Mouse (Mus musculus): Measurements from ENCODE around the gene Crcp. TPM values are rescaled to one million over a fixed set of nuclear protein-coding genes. Genes with fewer than 3 reads are reported as not detected.
A peak's percentile ranks its signal among the peaks of the same experiment; 100 is the strongest.

The Crcp gene
- total RNA-seq (2014; rRNA removed) (34.4 and 39.8 TPM in 2 replicates), polyA plus RNA-seq (2015; fragmentation: Nextera tagmentation; extraction: Ambion mirVana) (73.7 and 83.0 TPM in 2 replicates)

- peak within 1 kb of the TSS; percentile 90 for H3K27ac ChIP-seq
- 1% methylated on average over 51 of the region's 51 CpGs for WGBS
- TF ChIP-seq CTCF (IDR thresholded peaks at IDR 0.05; ENCODE audit: low read depth), result no peak
- H3K4me3 ChIP-seq (ENCODE audit: low read length), result peak within 1 kb of the TSS; percentile 62
- no peaks in the 10 kb centered on the region for H3K36me3 ChIP-seq (ENCODE audit: insufficient read depth, low read length)
- no peaks in the 10 kb centered on the region for H3K27me3 ChIP-seq (ENCODE audit: insufficient read depth, low read length)
- peaks cover 6% of the 10 kb centered on the region; the same call in 1 of the 2 replicates for H3K4me1 ChIP-seq (ENCODE audit: insufficient read depth, low read length)
- H3K9ac ChIP-seq (replicated peaks; ENCODE audit: low read length), result peak within 1 kb of the TSS; percentile 67
- DNase-seq (ENCODE audit: low spot score), result peak; percentile 88
- H3K4me2 ChIP-seq (ENCODE audit: low read depth, low read length), result peak within 1 kb of the TSS; percentile 67
- no peaks in the 10 kb centered on the region for H3K9me3 ChIP-seq (ENCODE audit: low read length)
- ATAC-seq, result peak; percentile 89
These were observed at the start of gene Crcp, which contains the start of gene Asl for GRCm38 (mm10) chr5:130029142-130029897. Gene Crcp (plus strand): TSS chr5:130029290. Gene Asl (minus strand): TSS chr5:130029247.

- Histone ChIP-seq H3K9me3 (ENCODE audit: low read length) (no peaks in the 10 kb centered on the region), H3K4me1 (ENCODE audit: insufficient read depth, low read length) (no peaks in the 10 kb centered on the region), H3K4me2 (ENCODE audit: low read depth, low read length) (no peak overlapping the region), H3K4me3 (ENCODE audit: low read length) (no peak overlapping the region), H3K27me3 (ENCODE audit: insufficient read depth, low read length) (no peaks in the 10 kb centered on the region), H3K27ac (no peak overlapping the region), H3K9ac (replicated peaks; ENCODE audit: low read length) (no peak overlapping the region), H3K36me3 (ENCODE audit: insufficient read depth, low read length) (peaks cover 4% of the 10 kb centered on the region)
- no peak for ATAC-seq
- 81% methylated on average over 3 of the region's 3 CpGs for WGBS
- no peak for TF ChIP-seq CTCF (IDR thresholded peaks at IDR 0.05; ENCODE audit: low read depth)
- DNase-seq (ENCODE audit: low spot score), result no peak
These were observed 48.9 kb upstream of the Crcp start for GRCm38 (mm10) chr5:129980216-129980615.

GRCm38 (mm10) chr5:129989376-129989775, 39.7 kb upstream of the Crcp start:
- no peaks in the 10 kb centered on the region for H3K27me3 ChIP-seq (ENCODE audit: insufficient read depth, low read length)
- no peaks in the 10 kb centered on the region for H3K36me3 ChIP-seq (ENCODE audit: insufficient read depth, low read length)
- no peak overlapping the region for H3K4me2 ChIP-seq (ENCODE audit: low read depth, low read length)
- no peaks in the 10 kb centered on the region for H3K9me3 ChIP-seq (ENCODE audit: low read length)
- DNase-seq (ENCODE audit: low spot score) (no peak), ATAC-seq (no peak)
- no peaks in the 10 kb centered on the region for H3K4me1 ChIP-seq (ENCODE audit: insufficient read depth, low read length)
- no peak overlapping the region for H3K4me3 ChIP-seq (ENCODE audit: low read length)
- H3K27ac ChIP-seq, result no peak overlapping the region
- 70% methylated on average over 13 of the region's 13 CpGs for WGBS
- no peak overlapping the region for H3K9ac ChIP-seq (replicated peaks; ENCODE audit: low read length)
- no peak for TF ChIP-seq CTCF (IDR thresholded peaks at IDR 0.05; ENCODE audit: low read depth)

- TF ChIP-seq CTCF (IDR thresholded peaks at IDR 0.05; ENCODE audit: low read depth), result no peak
- H3K9me3 ChIP-seq (ENCODE audit: low read length), result no peaks in the 10 kb centered on the region
- no peak overlapping the region for H3K9ac ChIP-seq (replicated peaks; ENCODE audit: low read length)
- H3K36me3 ChIP-seq (ENCODE audit: insufficient read depth, low read length), result no peaks in the 10 kb centered on the region
- no peak for ATAC-seq
- H3K27me3 ChIP-seq (ENCODE audit: insufficient read depth, low read length), result no peaks in the 10 kb centered on the region
- no peak overlapping the region for H3K27ac ChIP-seq
- H3K4me2 ChIP-seq (ENCODE audit: low read depth, low read length), result no peak overlapping the region
- H3K4me1 ChIP-seq (ENCODE audit: insufficient read depth, low read length), result no peaks in the 10 kb centered on the region
- no peak for DNase-seq (ENCODE audit: low spot score)
- no peak overlapping the region for H3K4me3 ChIP-seq (ENCODE audit: low read length)
- WGBS, result 94% methylated on average over 5 of the region's 5 CpGs
These were observed 37.2 kb upstream of the Crcp start for GRCm38 (mm10) chr5:129991898-129992297.

- Histone ChIP-seq H3K4me1 (ENCODE audit: insufficient read depth, low read length) (no peaks in the 10 kb centered on the region), H3K27ac (no peak overlapping the region), H3K27me3 (ENCODE audit: insufficient read depth, low read length) (no peaks in the 10 kb centered on the region), H3K4me2 (ENCODE audit: low read depth, low read length) (no peak overlapping the region), H3K9ac (replicated peaks; ENCODE audit: low read length) (no peak overlapping the region), H3K9me3 (ENCODE audit: low read length) (no peaks in the 10 kb centered on the region), H3K36me3 (ENCODE audit: insufficient read depth, low read length) (no peaks in the 10 kb centered on the region), H3K4me3 (ENCODE audit: low read length) (no peak overlapping the region)
- no peak for TF ChIP-seq CTCF (IDR thresholded peaks at IDR 0.05; ENCODE audit: low read depth)
- WGBS, result 95% methylated on average over 14 of the region's 14 CpGs
- DNase-seq (ENCODE audit: low spot score) (no peak), ATAC-seq (no peak)
These were observed 35.7 kb upstream of the Crcp start for GRCm38 (mm10) chr5:129993374-129993773.

GRCm38 (mm10) chr5:129994989-129995388, 34.1 kb upstream of the Crcp start:
- no peak overlapping the region for H3K9ac ChIP-seq (replicated peaks; ENCODE audit: low read length)
- no peaks in the 10 kb centered on the region for H3K9me3 ChIP-seq (ENCODE audit: low read length)
- H3K4me2 ChIP-seq (ENCODE audit: low read depth, low read length), result no peak overlapping the region
- DNase-seq (ENCODE audit: low spot score), result no peak
- no peak for TF ChIP-seq CTCF (IDR thresholded peaks at IDR 0.05; ENCODE audit: low read depth)
- H3K27ac ChIP-seq, result no peak overlapping the region
- WGBS, result 89% methylated on average over 7 of the region's 7 CpGs
- no peaks in the 10 kb centered on the region for H3K4me1 ChIP-seq (ENCODE audit: insufficient read depth, low read length)
- no peaks in the 10 kb centered on the region for H3K27me3 ChIP-seq (ENCODE audit: insufficient read depth, low read length)
- no peak overlapping the region for H3K4me3 ChIP-seq (ENCODE audit: low read length)
- ATAC-seq, result no peak
- no peaks in the 10 kb centered on the region for H3K36me3 ChIP-seq (ENCODE audit: insufficient read depth, low read length)

GRCm38 (mm10) chr5:129997700-129998099, 31.4 kb upstream of the Crcp start:
- Histone ChIP-seq H3K9ac (replicated peaks; ENCODE audit: low read length) (no peak overlapping the region), H3K4me2 (ENCODE audit: low read depth, low read length) (no peak overlapping the region), H3K4me3 (ENCODE audit: low read length) (no peak overlapping the region), H3K27ac (no peak overlapping the region), H3K36me3 (ENCODE audit: insufficient read depth, low read length) (no peaks in the 10 kb centered on the region), H3K9me3 (ENCODE audit: low read length) (no peaks in the 10 kb centered on the region), H3K27me3 (ENCODE audit: insufficient read depth, low read length) (no peaks in the 10 kb centered on the region), H3K4me1 (ENCODE audit: insufficient read depth, low read length) (no peaks in the 10 kb centered on the region)
- WGBS, result 72% methylated on average over 19 of the region's 19 CpGs
- no peak for ATAC-seq
- TF ChIP-seq CTCF (IDR thresholded peaks at IDR 0.05; ENCODE audit: low read depth), result peak; percentile 25; the same call in 1 of the 2 replicates
- no peak for DNase-seq (ENCODE audit: low spot score)
